Mouse (Mus musculus) urinary bladder, postnatal 10 days (tissue): ENCODE measurements around the gene Vdr.
"Not testable (repeated sequence)": the region's sequence is repeated elsewhere in the genome, so short reads cannot be mapped to it uniquely, and the experiment has no call there.

Experiments
- DNase-seq: peaks from one replicate; pipeline ENCODE4 v3.0.0; 2022; ENCODE audit warnings: low spot score

Vdr gene

DNA sequence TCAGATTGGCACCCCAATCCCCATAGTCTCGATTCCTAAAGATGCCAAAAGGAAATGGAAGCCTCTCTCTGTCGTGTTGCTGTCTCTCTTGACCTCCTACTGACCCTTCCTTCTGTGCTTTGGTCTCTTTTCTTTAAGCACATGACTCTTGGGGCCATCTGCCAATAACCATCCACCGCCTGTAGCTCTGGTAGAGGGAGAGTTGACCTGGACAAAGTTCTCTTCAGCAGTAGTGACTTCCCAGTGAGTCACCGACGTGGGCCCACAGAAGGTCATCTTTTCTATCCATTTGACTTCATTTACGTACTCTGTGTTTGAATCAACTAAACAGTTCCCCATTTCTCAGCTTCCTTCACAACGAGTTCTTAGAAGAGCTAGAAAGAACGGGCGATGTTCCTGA lies 30.0 kb downstream of the Vdr start:
- DNase-seq, result no peak

DNA sequence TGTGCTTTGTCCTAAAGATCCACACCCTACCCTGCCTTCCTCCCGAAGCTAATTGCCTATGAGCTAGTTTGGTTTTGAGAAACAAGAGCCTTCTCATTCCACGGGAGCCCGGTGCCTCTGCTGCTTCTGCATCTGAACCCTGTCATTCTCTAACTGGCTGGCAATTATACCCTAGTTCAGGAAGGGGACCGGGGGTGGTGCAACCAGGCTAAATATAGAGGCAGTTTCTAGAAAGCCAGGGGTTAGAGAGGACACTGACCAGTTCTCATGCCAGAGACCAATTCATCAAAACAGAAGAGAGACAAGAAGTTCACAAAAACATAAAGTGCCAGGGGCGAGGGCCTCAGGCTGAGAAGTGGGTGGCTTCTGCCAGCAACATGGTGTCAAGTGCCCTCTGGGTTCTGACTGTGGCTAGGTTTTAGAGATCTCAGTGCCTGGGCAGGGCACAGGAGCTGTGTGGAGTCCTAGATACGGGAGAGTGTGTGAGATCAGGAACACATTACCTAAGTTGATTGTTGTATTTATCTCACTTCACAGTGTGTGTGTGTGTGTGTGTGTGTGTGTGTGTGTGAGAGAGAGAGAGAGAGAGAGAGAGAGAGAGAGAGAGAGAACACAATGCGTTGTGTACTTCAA lies 31.6 kb downstream of the Vdr start:
- no peak for DNase-seq

DNA sequence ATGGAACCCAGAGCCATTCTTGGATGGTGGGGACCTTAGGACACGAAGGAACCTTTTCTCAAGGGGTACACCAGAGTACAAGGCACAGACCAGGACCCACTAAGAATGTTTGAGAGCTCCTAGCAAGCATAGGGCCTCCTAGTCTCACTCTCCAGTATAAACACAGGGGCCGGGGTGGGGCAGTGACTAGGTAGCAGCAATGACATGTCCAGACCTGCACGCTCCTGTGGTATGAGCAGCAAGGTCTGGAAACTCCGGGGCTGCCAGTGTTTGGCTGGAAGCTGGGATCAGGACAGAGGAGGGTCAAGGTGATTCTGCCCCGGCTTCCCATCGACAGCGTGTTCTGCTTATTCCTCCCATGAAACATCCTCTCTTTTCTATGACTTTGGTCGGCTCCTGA lies 34.6 kb downstream of the Vdr start:
- no peak for DNase-seq

DNA sequence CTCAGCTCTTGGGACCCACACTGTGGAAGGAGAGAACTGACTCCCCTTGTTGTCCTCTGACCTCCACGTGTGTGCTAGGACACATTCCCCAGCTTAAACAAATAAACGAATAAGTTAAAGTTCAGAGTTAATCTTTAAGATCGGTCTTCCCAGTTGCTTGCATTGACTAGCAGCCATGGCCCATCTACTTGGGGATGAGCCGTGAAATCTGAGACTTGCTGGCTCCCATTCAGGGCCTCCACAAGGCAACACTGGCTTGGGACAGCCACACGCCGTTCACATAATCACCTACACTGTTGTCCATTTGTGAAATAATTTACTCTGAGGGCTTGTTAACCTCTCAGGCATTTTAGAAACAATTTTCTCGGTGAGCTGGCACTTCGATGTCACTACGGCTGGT lies 36.7 kb downstream of the Vdr start:
- no peak for DNase-seq

DNA sequence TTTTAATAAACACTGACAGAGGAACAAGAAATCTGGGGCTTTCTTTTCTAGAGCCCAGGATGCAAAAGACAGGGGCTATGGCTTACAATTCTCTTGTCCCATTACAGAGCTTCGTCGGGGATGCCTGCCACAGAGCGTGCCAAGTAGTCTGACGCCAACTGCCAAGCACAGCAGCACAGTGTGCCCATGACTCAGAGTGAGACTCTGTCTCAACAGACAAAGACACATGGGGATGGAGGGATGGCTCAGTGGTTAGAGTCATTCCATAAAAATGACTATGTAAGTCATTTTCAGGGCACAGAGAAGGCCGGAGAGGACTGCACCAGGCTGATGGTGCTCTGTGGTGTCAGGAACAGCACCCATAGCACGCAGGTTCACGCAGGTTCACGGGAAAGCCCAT lies 38.3 kb downstream of the Vdr start:
- no peak for DNase-seq

DNA sequence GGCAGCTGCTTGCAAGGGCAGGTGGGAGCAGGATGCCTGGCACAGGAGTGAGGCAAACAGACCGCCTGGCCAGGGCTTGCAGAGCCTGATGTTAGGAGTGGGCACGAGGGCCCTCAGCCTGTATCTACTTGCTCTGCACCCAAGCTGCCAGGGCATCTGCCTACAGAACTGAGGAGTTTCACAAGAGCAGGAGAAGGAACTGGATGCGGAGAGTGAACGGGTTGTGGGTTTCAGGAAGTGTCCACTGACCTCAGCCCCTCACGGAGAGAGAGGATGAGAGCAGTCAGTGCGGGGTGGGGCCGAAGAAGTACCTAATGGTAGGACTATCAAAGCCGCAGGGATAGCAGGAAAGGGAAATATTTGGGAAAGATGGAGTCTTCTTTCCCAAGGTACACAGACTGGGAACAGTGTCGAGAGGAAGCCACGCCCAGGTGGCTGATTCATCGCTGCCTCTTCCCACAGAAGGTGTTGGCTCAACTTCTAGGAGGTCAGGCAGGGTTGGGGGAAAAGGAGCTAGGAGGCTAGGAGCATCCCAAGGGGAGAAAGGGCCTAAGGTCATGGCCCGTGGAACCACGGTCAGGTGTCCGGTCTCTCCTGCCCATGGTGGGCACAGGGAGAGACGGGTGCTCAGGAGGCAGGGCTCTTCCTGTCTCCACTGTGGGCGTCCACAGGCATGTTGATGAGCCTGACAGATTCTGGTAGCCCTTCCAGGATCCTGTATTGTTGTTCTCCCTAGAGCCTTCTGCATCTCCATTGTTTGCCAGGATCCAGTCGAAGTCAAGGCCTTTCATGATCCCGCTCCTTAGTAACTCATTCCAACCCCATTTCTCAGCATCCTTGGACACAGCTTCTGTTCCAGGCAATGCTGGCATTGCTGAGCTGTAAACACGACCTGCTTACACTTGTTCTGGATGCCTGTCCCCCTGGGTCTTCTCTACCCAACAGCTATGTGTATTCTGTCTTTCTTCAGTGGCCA lies 39.1 kb downstream of the Vdr start:
- DNase-seq, result no peak

DNA sequence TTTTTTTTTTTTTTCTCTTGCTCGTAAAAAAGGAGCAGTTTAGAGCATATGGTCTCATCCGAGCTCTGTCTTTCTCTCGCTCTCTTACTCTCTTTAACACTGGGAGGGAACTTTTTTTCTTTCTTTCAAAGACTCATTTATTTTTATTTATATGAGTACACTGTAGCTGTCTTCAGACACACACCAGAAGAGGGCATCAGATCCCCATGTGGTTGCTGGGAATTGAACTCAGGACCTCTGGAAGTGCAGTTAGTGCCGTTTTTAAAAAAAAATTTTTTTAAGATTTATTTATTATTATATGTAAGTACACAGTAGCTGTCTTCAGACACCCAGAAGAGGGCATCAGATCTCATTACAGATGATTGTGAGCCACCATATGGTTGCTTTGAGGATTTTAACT lies 40.3 kb downstream of the Vdr start:
- DNase-seq, result not testable (repeated sequence)

DNA sequence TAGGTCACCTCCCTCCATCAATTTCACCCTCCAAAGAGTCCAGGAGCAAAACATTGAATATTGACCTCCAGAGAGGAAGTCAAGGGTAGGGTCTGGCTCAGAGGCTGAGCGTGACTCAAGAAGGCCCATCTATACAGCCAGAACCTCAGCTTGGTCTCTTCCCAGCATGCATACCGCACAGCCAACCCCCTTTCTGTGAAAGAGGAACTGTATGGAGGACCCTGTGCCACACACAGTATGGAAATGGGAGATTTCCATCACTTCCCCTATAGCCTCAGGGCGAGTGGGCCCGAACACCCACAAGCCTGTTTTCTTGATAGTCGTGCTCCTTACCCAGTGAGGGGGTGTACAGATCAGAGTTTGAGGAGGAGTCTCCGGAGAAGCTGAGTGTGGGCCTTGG lies 41.4 kb downstream of the Vdr start:
- DNase-seq, result no peak

DNA sequence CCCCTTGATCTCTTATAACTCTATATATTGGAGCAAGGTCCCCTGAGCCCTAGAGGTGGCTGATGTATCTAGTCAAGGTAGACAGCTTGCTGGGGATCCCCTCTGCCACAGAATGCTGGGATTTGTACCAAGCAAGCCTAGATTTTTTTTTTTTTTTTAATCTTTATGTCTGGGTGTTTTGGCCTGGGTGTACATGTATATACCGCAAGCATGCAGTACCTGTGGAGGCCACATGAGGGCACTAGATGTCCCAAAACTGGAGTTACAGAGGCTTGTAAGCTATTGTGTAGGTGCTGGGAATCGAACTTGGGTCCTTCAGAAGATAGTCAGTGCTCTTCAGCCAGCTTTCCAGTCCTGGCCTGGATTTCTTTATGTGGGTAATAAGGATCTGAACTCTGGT lies 44.4 kb downstream of the Vdr start:
- DNase-seq, result no peak

DNA sequence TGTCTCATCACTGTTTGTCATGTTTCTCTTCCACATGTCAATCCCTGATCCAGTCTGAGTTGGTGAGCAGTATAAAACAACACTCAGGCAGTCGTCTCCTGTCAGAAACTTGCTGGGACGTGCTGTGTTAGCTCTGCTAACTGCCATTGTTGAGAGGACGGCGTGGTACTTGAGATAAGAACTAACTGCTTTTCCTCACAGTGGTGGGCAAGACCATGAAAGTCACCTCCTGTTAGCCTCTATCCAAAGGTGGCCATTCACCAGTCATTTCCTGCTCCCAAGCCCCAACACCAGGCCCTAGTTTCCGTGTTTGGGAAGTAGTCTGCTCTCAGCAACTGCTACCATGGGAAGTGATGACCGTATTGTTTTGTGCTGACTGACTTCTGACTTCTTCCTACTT lies 45.3 kb downstream of the Vdr start:
- no peak for DNase-seq

DNA sequence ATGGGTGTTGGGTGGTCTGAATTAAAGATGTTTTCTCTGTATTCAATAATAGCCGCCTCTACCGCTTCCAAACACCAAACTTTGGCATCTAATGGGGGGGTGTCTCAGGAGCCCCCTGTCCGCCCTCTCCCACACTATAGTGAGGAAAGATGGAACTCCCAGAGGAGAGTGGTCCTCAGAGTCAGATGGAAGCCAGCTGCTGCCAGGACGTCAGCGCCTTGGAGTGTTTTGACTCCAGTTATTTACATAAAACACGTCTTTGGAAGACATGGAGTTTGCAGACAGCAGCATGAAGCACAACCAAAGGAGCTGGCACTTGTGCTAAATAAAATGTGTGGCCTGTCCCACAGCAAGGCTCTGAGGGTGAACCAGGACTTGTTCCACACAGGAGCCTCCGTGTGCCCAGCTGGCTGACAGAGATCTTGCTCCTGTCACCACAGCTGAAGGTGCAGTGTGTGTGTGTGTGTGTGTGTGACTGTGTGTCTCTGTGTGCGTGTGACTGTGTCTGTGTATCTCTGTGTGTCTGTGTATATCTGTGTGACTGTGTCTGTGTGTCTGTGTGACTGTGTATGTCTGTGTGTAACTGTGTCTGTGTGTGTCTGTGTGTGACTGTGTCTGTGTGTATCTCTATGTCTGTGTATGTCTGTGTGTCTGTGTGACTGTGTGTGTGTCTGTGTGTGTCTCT lies 45.9 kb downstream of the Vdr start:
- no peak for DNase-seq

DNA sequence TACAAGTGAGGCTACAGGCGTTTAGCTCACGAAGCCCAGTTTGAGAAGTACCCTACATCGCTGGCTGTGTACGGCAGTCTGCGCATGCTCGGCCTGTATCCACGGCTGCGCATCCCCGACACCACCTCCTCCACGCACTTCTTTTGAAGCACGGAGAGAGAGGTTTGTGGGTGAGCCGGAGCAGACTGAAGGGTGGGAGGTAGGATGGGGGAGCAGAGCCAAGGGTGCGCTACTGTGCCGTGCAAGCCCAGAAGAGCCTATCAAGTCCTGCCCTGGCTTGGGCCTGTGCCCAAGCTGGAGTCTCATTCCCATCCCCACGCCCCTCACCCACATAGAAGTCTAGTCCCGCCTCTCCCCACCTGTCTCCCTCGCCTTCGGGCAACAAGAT lies 46.9 kb downstream of the Vdr start:
- DNase-seq, result no peak

DNA sequence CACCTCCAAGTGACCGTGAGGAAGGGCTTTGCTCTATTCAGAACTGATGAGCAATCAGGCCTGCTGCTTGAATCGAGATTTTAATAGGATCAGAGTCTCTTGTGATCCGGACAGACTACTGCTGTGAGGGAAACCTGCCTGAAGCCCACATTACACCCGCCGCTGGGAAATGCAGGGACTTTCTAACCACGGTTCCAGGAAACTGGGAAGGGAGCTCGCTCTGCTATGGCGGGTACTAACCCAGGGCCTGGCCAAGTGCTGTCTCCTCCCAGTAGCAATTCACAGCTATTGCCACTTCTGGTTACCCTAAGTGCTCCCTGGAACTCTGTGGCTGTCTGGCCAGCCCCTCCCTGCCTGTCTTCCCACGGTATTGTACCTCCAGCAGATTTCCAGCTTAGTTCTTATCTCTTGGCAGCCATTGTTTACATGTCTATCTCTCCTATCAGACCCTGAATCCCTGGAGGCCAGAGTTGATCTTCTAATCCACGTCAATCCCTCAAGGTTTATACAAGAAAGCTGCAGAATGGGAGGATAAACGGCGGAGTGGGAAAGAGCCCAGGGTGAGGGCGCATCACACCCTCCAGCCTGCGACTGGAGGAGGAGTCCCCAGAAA lies 47.4 kb downstream of the Vdr start:
- DNase-seq, result no peak

DNA sequence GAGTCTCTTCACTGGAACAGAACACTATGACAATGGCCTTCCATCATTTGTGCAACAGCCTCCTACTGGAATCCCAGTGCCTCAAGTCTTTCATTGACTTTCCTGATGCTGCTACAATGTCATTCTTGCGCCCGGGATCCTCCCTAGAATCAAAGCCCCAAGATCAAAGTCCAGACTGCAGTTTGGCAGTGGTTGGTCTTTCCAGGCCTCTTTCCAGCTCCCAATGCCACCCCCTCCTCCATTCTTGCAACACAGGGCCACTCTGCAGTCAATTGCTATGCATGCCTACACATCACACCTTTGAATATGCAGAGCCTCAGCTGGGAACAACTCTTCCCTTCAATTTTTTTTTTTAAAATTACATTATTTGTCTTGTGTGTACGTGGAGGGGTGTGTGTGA lies 50.1 kb downstream of the Vdr start:
- DNase-seq, result no peak

DNA sequence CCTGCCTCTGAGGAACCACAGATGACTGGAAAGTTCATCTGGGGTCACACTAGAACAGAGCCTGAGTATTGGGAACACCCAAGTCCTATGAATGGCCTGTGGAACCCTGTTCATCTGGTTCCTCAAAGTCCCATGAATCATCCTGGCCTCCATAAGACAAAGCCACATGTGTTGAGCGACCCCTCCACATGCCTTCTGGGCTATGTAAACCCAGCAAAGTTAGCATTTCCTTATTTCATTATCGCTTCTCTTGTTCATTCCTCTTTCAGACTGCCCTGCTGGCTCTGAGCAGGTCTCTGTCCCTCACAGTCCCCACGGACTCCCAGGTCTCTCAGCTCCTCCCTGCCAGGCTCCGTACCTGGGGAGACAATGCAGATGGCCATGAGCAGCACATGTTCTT lies 52.0 kb downstream of the Vdr start:
- DNase-seq, result no peak

DNA sequence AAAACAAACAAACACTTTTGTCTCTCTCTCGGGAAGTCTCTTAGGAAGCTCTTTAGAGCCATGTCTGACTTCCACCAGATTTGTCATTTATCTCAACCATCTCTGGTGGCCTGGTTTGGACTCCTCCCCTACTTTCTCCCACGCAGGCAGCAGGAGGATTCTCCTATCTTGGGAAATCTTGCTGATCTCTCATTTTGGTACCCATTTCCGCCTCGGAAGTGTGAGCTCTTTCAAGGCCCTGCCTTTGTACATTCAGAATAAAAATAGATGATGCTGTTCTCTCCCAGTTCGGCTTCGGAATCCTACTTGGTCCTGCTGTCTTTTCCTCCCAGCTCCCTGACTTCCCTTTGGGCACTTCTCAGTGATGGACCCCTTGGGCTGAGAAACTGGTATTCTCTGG lies 55.9 kb downstream of the Vdr start:
- DNase-seq, result no peak

DNA sequence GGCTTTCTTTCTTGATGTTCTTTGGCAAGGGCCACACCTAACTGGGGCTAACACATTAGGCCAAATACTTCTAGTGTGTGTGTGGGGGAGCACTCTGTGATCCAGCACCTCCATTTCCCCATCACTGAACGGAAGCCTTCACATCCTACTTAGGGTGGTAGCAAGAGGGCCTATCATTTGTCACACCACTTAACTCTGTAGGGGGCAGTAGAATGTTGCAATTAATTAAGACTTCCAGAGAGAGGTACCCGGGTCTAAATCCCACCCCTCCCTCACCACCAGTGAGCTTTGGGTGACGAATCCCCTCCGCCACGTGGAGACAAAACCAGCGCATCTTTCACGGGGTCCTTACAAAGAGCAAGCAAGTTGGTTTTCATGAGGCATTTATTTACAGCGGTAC lies 56.4 kb downstream of the Vdr start:
- DNase-seq, result no peak

DNA sequence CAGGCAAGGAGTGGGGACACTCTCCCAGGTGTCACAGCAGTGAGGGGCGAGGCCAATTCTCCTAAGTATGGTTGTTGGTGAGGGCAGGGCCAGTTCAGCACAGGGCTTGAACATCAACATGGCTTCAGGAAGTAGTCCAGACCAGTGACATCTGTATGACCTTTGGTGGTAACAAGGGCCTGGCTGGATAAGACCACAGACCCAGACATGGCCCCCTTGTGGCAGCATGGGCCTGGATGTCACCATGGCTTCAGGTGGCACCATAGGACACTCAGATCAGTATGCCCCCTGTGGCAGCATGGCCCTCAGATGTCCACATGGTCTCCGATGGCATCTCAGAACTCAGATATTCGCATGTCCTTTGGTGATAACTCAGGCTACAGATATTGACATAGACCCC lies 58.1 kb downstream of the Vdr start:
- DNase-seq, result no peak

DNA sequence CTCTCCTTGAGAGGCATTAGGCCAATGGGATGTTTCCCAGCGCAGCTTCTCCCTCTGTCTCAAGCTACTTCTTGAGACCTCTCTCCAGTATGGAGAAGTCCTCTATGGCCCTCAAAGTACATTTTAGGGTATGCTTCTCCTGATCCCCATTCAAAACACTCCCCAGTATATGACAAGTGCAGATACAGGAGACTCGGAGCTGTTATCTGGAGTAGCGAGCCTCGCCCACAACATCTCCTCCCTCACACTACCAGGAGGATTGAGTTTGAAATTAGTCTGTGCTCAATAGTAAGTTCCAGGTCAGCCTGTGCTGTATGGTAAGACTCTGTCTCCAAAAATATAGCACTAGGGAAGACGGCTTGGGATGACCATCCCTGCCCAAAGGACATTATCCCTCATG lies 59.4 kb downstream of the Vdr start:
- DNase-seq, result no peak

DNA sequence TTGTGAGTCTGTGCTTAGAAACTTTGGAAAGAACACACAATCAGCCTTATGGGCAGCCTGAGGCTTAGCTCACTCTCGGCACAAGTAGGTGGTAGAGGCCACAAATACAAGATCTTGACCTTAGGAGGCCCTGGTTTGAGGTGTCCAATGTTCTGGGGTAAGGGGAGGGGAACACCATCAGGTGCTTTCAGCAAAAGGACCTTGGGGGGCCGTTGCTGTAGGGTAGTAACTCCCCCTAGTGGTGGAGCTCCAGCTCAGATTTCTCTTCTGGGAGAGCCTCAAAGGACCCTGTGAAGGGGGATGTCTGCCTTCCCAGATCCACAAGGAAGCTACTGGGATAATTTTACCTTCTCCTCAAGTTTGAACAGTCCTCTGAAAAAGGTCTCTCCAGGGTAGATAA lies 60.0 kb downstream of the Vdr start:
- DNase-seq, result no peak

DNA sequence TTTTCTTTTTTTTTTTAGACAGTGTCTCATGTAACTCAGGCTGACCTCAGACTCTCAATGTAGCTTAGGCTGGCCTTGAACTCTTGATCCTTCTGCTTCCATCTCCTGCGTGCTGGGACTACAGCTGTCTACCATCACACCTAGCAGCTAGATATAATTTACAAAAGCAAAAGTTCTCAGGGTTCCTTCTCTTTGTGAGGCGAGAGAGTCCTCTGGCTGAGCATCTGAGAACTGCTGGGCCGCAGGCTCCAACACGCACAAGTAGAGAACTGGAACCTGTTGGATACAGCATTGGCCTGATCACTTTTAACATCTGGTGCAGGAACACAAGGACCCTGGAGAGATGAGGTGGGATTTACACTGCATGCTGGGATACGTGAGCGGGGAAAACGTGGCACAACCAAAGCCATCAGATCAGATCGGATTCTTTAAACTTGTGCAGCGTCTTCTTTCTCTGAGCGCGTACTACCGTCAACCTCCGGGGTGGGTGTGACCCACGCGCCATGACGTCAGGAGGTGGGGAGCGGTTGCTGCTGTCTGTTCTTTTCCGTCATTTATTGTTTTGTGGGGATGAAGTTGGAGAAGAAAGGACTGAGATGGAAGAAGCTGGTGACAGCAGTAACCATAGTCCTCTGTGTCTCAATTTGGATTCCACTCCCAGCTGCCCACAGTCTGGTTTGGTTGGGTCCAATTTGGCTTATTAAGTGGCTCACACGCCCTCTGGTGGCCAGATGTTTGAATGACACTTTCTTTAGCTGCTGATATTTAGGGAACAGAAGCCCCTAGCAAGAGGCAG lies 61.1 kb downstream of the Vdr start:
- DNase-seq, result peak; percentile 56

DNA sequence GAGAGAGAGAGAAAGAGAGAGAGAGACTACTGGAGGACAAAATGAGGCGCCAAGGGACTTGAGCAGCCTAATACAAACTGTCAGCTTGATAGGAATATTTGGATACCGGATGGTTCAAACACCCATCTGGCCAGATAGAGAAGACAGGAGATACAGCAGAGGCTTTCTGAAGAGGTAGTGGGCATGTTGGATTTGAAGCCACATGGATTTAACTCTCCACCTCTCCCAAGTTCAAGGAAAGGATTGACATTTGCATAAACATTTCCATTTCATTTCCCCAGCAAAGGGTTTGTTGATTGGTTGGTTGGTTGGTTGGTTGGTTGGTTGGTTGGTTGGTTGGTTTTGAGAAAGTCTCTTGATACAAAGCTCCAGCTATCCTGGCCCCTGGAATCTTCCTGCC lies 62.6 kb downstream of the Vdr start:
- DNase-seq, result no peak
